Mouse (Mus musculus): Measurements from ENCODE around the gene 1700029I15Rik. TPM values are rescaled to one million over a fixed set of nuclear protein-coding genes. Genes with fewer than 3 reads are reported as not detected.

Gene 1700029I15Rik
- polyA plus RNA-seq (2012; rRNA removed) = 0.89 and 1.1 TPM in 2 replicates

DNA sequence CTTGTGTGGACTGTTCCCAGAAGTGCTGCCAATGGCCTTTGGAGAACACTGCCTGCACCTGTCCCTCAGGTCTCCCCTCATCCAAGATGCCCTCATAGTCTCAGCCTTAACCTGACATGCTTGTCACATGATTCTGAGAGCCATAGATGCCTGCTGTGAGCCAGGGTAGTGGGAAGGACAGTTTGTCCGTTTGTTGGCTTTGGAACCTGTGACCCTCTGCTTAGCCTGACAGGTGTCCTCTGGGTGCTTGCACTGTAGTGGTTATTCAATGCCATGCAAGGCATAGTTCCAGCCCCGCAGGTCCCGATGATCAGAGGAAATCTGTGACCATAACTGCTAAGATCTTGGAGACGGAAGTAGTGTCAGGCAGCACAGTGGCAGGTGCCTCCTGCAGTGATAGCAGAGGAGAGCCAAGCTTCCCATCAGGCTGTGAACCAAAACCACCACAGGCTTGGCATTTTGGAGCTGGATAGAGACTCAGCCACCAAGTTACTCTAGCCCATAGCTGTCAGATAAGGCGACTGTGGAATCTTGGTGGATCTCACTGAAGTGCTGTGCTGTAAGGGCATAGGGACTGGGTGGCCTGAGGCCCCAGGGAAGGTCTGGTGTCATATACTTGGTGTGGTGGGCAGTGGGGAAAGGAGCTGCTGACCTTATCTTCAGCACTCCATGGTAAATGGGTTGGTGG lies at the start of gene 1700029I15Rik:
TSS of gene 1700029I15Rik (plus strand) at position 638 of the 688 bp plus-strand sequence.

DNA sequence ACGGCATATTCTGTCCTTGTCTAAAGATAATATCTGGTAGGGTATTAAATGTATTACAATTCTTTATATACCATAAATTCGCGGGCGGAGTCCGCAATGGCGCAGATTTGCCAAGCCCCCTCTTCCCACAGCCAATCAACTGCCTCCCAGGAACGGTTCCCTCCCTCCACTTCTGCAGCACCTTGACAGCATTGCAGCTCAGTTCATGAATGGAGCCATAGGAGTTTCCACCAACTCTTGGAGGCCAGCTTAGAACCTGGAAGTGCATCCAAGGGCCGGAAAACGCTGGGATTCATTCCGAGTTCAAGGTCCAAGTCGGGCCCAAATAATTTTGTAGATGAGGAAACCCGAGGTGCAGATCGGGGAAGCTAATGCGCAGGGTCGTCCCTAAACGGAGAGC lies 7.8 kb upstream of the 1700029I15Rik start, which contains the start of the genes Pex16 and Large2:
TSS of gene Pex16 (plus strand) at position 163 of the 400 bp plus-strand sequence.
TSS of gene Large2 (minus strand) at position 356 of the 400 bp plus-strand sequence.

DNA sequence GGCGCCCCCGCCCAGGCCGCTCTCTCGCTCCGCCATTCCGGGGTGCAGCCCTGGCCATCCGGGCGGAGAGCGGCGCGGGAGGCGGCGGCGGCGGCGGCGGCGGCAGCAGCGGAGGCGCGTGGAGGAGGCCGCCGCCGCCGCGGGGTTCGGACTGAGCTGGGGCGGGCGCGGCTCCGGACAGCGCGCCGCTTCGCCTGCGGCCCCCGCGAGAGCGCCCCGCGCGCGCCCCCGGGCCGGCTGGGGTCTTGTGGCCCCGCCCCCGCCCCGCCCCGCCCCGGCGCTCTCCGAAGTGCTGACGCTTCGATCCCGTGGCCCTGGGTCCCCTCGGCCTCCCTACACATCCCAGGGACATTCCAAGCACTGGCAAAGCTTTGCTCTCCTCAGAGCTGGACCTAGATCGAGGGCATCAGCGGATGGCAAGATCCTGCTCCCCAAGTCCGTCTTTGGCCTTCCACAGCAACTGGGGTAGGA lies 18.8 kb downstream of the 1700029I15Rik start, which contains the start of gene Mapk8ip1:
TSS of gene Mapk8ip1 (minus strand) at position 173 of the 471 bp plus-strand sequence.

DNA sequence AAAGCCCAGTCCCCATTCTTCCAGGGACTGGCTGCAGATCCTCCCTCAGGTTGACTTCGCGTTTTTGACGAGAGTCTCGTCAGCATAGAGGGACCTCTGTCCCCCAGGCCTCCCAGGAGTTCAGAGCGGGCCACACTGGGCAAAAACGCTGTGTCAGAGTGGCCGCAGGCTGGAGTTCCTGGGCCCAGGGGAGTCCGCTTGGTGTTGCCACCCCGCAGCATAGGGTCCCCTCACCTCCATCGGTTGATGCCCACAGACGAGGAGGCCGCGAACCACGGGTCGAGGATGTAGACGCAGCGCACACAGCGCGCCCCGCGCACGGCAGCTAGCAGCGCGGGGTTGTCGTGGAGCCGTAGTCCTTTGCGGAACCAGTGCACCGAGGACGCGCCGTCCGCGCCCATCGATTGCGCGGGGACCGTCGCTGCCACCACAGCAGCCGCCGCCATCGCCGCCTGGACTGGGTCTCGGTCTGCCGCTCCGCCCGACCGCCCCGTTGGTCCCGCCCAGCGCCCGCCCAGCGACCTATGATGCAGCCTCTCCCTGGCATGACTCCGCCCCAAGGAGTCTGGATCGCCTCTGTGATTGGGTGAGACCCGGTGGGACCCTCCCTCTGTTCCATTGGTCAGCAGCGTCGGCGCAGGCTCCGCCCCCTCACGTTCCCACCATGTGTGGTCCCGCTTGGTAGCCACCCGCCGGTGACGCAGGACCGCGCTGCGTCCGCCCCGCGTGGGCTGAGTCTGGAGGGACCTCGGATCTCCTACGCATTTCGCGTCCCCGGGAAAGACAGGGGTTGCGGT lies 51.4 kb downstream of the 1700029I15Rik start, which contains the start of gene Cry2:
TSS of gene Cry2 (minus strand) at position 466 of the 797 bp plus-strand sequence.

Other genes with a start within 250 kb of the 1700029I15Rik start
- gene Pex16, start 7.9 kb upstream of the 1700029I15Rik start, polyA plus RNA-seq (2012; rRNA removed) = 14.4 and 15.2 TPM in 2 replicates
- gene Large2, start 7.7 kb upstream of the 1700029I15Rik start, polyA plus RNA-seq (2012; rRNA removed) = 2.6 and 3.2 TPM in 2 replicates
- gene Mapk8ip1, start 18.7 kb downstream of the 1700029I15Rik start, polyA plus RNA-seq (2012; rRNA removed) = 1.0 and 1.3 TPM in 2 replicates
- 6.2 and 7.2 TPM in 2 replicates for gene Cry2, start 51.5 kb downstream of the 1700029I15Rik start, polyA plus RNA-seq (2012; rRNA removed)
- 5.2 and 6.7 TPM in 2 replicates for gene Slc35c1, start 78.0 kb downstream of the 1700029I15Rik start, polyA plus RNA-seq (2012; rRNA removed)
- 0.12 and 0.17 TPM in 2 replicates for gene Chst1, start 217.2 kb downstream of the 1700029I15Rik start, polyA plus RNA-seq (2012; rRNA removed)

All from liver, embryonic 14 days (tissue).